Mouse (Mus musculus): ENCODE measurements around the gene Tapbp.
"Not testable (repeated sequence)": the region's sequence is repeated elsewhere in the genome, so short reads cannot be mapped to it uniquely, and the experiment has no call there.

The Tapbp gene

DNA sequence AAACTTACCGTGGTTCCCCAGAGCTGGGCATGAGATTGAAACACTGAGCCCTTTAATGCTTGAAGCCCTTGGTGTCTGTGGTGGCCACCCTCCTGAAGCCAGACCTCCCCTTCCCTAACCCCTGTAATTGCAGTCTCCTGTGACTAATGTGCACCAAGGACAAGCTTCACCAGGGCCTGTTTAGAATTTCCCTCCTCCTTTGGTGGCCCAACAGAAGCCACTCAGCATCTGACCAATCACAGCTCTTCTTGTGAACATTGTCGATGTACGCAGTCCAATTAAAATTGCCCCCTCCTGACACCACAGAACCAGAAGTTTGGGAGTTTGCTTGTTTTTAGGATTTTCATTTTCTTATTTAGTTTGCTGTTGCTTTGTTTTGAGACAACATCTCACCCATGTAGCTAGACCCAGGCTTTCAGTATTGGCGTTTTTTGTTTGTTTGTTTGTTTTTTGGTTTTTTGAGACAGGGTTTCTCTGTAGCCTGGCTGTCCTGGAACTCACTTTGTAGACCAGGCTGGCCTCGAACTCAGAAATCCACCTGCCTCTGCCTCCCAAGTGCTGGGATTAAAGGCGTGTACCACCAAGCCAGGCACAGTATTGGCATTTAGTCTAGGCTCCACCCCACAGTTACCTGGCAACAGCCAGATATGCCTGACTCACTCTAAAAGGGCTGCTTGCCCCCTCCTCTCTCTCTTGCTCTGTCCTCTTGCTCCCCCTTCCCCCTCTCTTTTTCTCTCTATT, 11.6 kb upstream of the Tapbp start:
- not testable (repeated sequence) for DNase-seq (ENCODE audit: low read depth, low spot score)

DNA sequence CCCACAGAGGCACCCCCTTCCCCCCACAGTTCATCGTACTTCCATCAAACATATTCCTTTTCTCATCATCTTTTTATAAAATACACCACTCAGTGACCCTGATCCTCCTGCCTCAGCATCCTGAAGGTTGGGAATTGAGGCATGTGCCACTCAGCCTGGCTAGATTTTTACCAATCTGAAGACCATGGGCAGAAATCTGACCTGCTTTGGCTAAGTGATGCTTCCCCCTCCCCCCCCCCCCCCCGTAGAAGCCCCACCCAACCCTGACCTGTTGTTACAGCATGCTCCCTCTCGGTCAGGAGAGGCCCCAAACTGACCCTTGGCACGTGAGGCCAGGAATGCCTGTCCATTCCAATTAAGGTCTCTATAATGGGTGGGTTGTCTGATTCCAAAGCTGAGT, 10.9 kb upstream of the Tapbp start, which contains the start of gene Platr17:
Platr17 (plus strand) TSS at position 301 of the 400 bp plus-strand sequence.
- DNase-seq (ENCODE audit: low read depth, low spot score): not testable (repeated sequence)

DNA sequence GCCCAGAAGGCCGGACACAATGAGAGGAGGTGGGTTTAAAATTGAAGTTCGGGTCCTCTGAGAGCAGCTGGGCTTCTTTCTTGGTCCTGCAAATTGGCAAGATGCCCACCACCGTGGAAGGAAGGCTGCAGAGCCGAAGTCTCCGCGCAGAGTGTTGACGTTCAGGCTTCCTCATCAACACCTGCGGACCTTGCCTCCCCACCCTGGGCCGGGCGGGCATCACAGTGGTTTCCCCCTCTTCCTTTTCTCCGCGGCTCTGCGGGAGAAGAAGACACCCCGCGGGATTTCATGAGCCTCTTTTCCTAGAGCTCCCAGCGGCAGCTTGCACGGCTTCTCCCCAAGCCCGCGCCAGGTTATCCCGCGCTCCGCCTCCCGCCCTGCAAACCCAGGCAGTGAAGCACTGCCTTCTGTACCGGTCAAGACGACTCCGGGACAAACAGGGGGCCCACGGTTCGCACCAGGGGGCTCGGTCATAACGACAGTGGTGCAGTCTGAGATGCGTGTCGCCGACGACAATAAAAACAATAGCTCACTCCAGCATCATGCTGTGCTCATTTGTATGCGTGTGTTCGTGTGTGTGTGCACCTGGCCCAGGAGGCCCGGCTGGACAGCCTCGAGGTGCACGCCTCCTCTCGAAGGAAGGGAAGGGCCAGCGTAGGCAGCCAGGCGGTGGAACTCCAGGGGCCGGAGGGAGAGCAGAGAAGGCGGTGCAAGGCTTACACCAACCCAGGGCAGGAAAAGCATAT, 7.2 kb upstream of the Tapbp start:
- DNase-seq (ENCODE audit: low read depth, low spot score): no peak

DNA sequence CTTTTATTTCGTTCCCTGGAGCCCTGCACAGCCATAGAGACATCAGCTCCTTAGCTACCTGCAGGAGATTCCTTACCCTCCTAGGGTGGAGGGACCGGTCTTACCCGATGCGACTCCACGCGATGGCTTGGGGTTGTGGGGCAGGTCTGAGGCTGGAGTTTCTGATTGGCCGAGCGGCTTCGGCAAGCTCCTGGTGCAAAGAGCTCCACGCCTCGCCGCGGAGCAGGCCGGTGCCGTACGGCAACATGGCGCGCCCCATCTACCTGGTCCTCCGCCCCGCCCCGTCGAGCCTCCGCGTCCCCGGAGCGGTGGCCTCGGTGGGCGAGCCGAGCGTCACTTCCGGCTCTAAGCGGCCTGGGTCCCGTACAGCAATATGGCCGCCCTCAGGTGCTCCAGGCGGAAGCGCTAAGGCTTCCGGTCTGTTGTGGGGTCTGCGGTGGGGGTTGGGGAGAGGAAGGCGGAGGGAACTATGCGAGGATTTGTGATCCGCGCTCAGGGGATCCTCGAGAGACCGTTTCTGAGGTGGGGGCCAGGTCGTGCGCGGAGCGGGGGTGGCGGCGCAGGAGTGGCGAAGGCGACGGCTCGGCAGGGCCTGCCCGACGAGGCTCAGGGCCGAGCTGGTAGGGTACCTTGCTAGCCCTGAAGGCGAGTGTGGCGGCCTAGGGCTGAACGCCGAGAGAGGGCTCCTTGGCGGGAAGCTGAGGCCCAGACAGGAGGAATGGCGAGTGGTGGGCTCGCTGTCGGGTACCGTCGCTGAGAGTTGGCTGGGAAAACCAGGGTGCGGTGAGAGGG, 6.4 kb upstream of the Tapbp start, which contains the start of gene Daxx:
Daxx (plus strand) TSS at position 338 of the 792 bp plus-strand sequence.
- DNase-seq (ENCODE audit: low read depth, low spot score): peak; percentile 97

DNA sequence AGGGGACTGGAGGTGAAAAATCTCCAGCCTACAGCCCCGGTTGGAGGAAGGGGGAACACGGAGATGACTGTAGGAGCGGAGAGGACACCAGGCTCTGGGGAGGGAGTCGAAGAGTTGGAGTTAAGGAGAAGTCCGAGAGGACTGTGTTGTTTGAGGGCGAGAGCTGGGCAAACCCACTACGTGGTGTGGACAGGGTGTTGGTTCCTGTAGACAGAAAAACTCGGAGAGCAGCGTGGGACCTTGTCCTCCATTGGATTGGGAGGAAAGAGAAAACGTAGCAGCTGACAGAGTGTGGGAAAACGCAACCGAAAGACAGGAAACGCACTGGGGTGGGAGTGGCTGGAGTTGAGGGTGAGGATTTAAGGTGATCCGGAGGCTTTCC, 5.8 kb upstream of the Tapbp start:
- DNase-seq (ENCODE audit: low read depth, low spot score): peak; percentile 90

GRCm38 (mm10) chr17:33910346-33911051, 5.2 kb upstream of the Tapbp start:
- peak; percentile 73 for DNase-seq (ENCODE audit: low read depth, low spot score)

GRCm38 (mm10) chr17:33911052-33911812, 4.5 kb upstream of the Tapbp start:
- DNase-seq (ENCODE audit: low read depth, low spot score): no peak

- no peak for DNase-seq (ENCODE audit: low read depth, low spot score)
These were observed 3.8 kb upstream of the Tapbp start for GRCm38 (mm10) chr17:33911813-33912414.

DNA sequence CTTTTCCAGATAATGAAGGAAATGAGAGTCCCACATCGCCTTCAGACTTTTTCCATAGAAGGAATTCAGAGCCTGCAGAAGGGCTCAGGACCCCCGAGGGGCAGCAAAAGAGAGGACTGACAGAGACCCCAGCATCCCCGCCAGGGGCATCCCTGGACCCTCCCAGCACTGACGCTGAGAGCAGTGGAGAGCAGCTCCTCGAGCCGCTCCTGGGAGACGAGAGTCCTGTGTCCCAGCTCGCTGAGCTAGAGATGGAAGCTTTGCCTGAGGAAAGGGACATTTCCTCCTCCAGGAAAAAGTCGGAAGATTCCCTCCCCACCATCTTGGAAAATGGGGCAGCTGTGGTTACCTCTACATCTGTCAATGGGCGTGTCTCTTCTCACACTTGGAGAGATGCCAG, 2.4 kb upstream of the Tapbp start:
- DNase-seq (ENCODE audit: low read depth, low spot score): no peak

- DNase-seq (ENCODE audit: low read depth, low spot score): no peak
These were observed 1.8 kb upstream of the Tapbp start for GRCm38 (mm10) chr17:33913905-33914304.

- DNase-seq (ENCODE audit: low read depth, low spot score): no peak
These were observed 719 bp upstream of the Tapbp start for GRCm38 (mm10) chr17:33914969-33915391.

DNA sequence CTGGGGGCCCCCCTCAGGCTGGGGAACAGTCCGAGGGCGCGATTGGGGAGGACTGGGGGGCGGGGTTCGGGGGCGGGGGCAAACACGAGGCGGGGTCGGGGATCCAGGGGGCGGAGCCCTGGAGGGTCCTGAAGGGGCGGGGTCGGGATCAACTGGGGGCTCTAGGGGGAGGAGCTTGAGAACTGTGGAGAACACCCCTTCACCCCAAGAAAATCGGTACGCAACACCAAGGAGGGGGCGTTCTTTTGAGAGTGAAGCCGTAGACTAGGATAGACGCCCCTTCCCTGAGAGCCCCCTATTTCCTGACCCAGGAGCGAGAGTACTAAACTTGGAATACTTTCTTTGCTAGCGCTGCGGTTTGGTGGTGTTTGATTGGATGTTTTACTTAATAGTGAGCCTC, 595 bp downstream of the Tapbp start:
- peak; percentile 49 for DNase-seq (ENCODE audit: low read depth, low spot score)

- no peak for DNase-seq (ENCODE audit: low read depth, low spot score)
These were observed 1.4 kb downstream of the Tapbp start for GRCm38 (mm10) chr17:33916847-33917655.

- DNase-seq (ENCODE audit: low read depth, low spot score): no peak
These were observed 2.1 kb downstream of the Tapbp start for GRCm38 (mm10) chr17:33917656-33918292.

GRCm38 (mm10) chr17:33918293-33919203, 2.8 kb downstream of the Tapbp start:
- no peak for DNase-seq (ENCODE audit: low read depth, low spot score)

GRCm38 (mm10) chr17:33919351-33920281, 3.9 kb downstream of the Tapbp start:
- peak; percentile 98 for DNase-seq (ENCODE audit: low read depth, low spot score)

All from 3T3-L1 (cell line).